Mouse (Mus musculus) E14TG2a.4 (cell line): ENCODE measurements at regions not wholly inside any gene's neighbourhood (a gene's known extent, or its start where the extent isn't known, plus 50 kb on each side); places are given as distances from the start of the nearest gene placed in this dataset.

ENCODE experiments used
- CTCF ChIP-seq: conservative IDR thresholded peaks from 2 replicates; pipeline ENCODE4 v1.5.1; 2014; ENCODE audit warnings: low read length
- NANOG ChIP-seq: IDR thresholded peaks from 2 replicates; pipeline ENCODE4 v1.6.1; 2014; ENCODE audit warnings: borderline replicate concordance, low read length, mixed read lengths
- POU5F1 ChIP-seq: IDR thresholded peaks from 2 replicates; pipeline ENCODE4 v1.6.1; 2014; ENCODE audit warnings: low read length, borderline replicate concordance

DNA sequence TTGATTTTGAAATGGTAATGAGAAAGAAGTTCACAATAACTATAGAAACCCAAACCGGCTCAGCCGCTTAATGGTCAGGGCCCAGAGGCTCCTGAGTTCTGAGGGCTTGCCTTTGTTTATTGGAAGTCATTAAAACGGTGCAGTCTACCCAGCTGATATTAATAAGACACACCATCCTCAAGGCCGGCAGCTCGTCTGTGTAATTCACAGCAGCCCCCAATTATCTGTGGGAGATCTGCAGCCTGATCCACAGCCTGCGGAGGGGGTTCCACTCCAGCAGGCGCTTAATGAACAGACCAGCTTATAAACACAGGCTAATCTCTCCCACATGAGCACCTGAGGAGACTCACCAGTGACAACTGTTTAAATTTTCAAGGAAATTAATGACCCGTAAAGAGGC is 127.5 kb upstream of the Cenpw start:
- TF ChIP-seq CTCF = no peak
- no peak for TF ChIP-seq POU5F1
- no peak for TF ChIP-seq NANOG
